Mouse (Mus musculus) mouse embryonic stem cell (cell line): ENCODE results near the gene Fam189a2.

Experiments used
- in situ Hi-C, 2 experiments: fragments of 300-500 bp; cut with MboI; formaldehyde crosslinking; loops; 1 replicate in 1 of 2; 3 replicates in 1 of 2; pipeline ENCODE4 v1.14.3; 2019 to 2020; ENCODE audit warnings: low sequenced_read_pairs in 2 of 2, low pct_unique_long_range_greater_than_20kb in 1 of 2, mixed read lengths in 1 of 2; ENCODE audit not compliant: unreplicated experiment in 1 of 2

Fam189a2 gene

DNA sequence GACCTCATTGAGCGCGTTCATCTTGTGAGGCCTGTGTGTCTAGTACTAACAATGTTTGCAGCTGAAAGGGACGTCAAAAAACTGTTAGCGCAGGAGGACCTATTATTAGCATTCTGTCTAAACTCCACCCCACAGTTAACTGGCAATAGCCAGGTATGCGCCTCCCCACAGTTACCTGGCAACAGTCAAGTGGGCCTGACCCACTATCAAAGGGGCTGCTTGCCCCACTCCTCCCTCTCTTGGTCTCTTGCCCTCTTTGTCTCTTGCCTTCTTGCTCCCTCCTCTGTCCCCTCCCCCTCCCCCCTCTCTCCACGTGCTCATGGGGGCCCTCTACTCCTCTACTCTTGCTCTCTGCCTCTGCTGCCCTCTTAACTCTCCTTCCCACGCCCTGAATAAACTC, 73.3 kb downstream of the Fam189a2 start:
- in situ Hi-C loops, result loop anchor here in 1 of 2 experiments (5.0 kb wide), 1 partner anchor 95 kb away; no protein-coding TSS in a partner anchor

DNA sequence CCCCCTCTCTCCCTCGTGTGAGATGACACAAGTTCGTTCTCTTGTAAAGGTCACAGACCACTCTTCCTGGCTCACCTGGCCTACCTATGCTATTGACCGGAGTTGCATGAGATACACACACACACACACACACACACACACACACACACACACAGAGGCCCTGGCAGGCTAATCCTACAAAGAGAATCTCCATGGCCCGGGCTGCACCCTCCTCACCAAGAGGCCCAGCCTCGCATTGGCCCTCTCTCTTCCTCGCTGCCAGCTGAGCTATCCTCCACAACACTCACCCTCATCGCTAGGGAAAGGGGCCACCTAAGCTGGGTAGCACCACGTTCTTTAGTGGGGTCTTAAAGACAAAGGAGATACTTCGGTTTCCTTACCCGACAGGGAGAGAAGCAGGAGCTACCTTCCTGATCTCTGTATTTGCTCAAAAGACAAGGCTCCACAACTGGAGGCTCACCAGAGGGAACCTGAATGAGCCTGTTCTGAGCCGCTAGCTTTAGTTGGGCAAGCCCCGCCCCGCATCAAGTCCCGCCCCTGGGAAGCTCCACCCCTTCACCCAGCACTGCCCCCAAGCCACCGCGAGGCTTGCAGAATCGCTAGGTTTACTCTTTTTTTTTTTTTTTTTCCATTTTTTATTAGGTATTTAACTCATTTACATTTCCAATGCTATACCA, 74.4 kb downstream of the Fam189a2 start:
- in situ Hi-C loops, result loop anchor here in 1 of 2 experiments (5.0 kb wide), 1 partner anchor 94 kb away; no protein-coding TSS in a partner anchor

DNA sequence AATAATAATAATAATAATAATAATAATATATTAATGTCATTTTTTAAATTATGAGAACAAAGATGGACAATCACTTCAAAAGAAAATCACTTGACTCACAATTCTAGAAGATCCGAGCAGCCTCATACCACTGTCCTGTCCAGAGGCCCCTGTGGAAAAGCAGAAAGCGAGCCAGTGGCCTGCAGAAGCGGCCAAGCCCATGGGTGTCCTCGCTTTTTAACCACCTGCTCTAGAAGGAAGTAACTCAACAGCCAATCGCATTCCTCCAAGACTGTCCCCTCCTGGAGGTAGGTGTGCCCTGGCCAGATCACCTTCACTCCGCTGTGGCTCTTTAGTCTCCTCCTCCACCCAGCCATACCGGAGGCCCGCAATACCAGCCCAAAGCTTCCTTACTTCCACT, 75.4 kb downstream of the Fam189a2 start:
- in situ Hi-C loops, result loop anchor here in 1 of 2 experiments (5.0 kb wide), 1 partner anchor 93 kb away; no protein-coding TSS in a partner anchor

DNA sequence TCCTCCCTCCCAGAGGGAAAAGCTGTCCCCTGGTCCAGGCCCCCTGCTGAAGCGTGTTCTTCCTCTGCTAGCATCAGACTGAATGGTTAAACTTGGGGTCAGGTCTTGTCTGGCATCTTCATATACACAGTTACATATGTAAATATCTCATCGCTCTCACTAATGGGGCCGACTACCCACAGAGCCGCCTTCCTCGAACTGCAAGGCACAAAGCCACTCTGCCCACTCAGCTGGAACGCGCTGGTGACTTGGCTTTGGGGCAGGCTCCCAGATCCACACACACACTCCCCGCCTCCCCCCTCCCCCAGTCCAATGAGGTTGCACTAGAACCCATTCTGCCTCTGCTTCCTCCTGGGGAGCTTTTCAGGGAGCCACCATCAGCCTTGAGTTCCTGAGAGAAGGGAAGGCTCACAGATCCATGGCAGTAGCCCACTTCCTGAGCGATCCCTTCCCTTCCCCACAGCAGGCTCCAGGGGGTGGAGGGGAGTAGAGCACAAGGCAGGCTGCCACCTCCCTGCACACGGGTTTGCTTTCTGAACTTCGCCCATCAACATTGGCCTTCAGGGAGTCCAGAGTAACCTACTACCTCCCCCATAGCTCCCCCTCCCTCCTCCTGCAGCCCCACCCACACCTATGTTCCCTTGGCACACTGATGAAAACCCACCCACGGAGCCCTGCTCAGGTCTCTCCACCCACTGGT, 82.4 kb downstream of the Fam189a2 start:
- in situ Hi-C loops, result no loop called here

GRCm38 (mm10) chr19:23947871-23948270, 82.9 kb downstream of the Fam189a2 start:
- in situ Hi-C loops, result no loop called here

DNA sequence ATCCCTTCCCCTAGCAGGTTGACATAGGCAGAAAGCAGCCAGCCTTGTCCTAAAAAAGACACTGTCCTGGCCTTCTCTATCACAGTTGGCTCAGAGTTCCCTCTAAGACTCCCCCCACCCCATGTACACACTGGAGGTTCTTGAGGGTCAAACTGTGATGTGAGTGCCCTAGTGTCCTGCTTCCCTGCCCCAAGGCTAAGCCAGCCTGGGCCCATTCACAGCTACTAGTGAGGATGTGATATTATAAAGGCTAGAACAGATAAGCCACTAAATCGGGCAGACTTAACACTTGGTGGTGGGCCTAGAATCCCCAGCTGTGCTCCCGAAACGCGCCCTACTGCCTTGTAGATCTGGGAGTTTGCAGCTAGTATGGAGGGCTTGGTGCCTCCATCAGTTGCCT, 84.1 kb downstream of the Fam189a2 start:
- in situ Hi-C loops, result no loop called here

GRCm38 (mm10) chr19:23946026-23946685, 84.7 kb downstream of the Fam189a2 start:
- in situ Hi-C loops, result no loop called here

DNA sequence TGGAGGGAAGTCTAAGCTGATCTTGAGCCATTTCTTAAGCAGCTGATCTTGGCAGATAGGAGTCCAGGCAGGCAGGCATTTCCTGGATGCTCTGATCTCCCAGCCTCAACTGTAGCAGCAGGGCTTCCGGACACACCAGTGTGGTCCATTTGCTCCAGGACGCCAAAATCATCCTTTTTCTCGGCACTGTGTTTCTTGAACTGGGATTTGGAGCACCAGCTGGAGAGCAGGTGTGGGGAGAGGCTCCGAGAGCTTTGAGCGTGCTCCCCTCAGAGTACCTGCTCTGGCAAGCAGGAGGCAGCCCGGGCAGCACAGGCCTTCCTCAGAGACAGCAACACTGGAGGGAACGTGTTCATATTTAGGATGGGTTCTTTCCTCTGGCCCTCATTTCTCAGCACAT, 87.9 kb downstream of the Fam189a2 start:
- in situ Hi-C loops, result no loop called here

DNA sequence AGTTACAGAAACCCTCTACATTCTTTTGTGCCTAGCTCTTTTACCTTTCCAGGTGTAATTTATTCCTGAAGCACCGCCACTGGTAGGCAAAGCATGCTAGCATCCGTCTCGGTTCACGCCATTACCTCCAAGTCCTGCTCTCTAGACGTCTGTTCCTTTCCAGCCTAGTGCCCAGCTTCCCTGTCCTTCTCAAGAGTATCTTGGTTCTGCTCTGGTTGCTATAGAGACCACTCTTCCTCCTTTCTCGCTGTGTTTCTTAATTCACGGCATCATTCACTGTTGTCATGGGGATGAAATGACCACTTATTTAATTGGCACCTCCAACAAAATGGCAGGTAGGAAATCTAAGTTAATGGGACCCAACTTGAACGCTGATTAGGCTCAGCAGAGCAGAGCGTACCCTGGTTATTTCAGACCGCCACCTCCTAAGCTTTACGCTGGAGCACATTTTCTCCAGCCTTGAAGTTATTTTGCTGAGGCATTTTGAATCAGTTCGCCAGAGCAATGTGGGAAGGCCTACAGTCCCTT, 89.3 kb downstream of the Fam189a2 start:
- in situ Hi-C loops, result no loop called here

DNA sequence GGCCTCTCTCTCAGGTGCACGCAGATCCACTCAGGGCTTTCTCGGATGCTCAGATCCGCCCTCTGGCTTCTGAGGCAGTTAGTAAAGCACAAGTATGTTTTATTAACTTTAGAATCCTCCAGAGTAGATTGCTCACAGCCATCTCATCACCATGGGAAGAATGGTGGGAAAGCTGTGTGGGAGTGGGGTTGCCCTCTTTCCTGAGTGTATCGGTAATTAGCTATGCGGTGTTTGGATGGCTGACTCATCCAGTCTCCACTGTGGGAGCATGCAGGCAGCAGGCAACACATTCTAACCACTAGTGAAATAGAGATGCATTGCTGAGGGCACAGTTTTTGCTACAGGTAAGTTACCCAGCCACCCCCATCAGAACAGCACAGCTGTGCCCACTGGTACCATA, 100.0 kb downstream of the Fam189a2 start:
- in situ Hi-C loops, result no loop called here

DNA sequence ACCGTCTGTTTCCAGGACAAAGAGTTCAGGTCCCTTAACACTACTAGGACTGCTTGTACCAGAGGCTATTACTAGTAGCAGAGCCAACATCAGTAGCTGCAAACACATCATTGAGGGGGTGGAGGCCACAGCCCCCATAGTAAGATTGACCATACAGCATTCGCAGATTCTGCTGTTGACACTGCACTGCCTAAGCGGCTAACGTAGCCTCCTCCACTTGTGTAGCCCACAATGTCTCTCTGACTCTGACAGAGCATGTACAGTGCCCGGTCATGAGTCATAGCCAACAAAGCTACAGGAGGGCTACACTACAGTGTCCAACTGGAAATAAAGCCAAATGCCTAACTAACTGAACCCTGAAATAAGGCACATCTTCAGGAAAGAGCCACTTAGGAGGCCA, 105.3 kb downstream of the Fam189a2 start:
- in situ Hi-C loops, result no loop called here

GRCm38 (mm10) chr19:23924791-23925190, 106.0 kb downstream of the Fam189a2 start:
- in situ Hi-C loops, result no loop called here

DNA sequence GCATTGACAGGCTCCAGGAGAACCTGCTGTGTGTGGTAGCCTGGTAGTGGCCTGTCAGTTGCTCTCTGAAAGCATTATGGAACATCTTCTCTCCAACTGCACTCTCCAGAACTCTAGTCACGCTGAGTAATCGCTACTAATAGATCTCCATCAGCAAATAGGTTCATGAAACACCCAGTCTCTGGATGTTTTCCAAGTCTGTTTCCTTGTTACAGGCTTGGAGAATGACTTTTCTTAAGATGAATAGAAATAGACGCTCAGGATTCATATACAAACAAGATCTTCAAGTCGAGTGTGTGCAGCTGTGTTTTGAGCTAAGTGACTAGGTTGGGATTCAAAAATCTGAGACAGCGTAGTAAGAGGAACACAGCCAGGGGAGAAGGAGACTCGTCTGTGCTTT, 106.8 kb downstream of the Fam189a2 start:
- in situ Hi-C loops, result no loop called here
